Mouse (Mus musculus): ENCODE data around the gene Ces1f. TPM values are rescaled to one million over a fixed set of nuclear protein-coding genes. Genes with fewer than 3 reads are reported as not detected.

Gene Ces1f
- 9.9 TPM for polyA plus RNA-seq (2014; fragmentation: Illumina TruSeq; extraction: RNeasy Lipid Tissue Mini Kit (QIAGEN cat#74804))

GRCm38 (mm10) chr8:93279556-93279955, at the start of gene Ces1f:
TSS of gene Ces1f (minus strand) at chr8:93279747.

DNA sequence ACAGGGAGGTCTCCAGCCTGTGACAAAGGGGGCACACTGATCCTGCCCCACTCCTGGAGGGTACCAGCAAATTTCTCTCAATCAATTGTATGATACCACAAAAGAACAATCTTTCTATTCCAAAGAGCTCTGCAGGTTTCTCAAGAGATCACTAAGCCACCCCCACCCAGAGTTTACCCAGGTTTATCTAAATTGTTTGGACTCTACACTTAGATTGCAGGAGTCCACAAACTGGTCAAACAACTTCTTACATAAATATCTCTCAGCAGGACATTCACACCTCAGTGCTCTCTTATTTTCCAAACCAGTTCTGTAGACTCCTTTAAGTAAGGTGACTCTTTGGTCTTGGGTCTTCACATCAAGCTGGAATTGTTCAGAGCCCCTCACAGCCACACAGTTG, 50.1 kb downstream of the Ces1f start, which contains the start of gene Ces1e:
Ces1e (minus strand) TSS at position 174 of the 400 bp plus-strand sequence.

Other genes starting within 250 kb of the Ces1f start
- not detected for gene Ces1a, start 231.6 kb downstream of the Ces1f start, polyA plus RNA-seq (2014; fragmentation: Illumina TruSeq; extraction: RNeasy Lipid Tissue Mini Kit (QIAGEN cat#74804))
- gene Ces1b, start 199.7 kb downstream of the Ces1f start, polyA plus RNA-seq (2014; fragmentation: Illumina TruSeq; extraction: RNeasy Lipid Tissue Mini Kit (QIAGEN cat#74804)), result 0.31 TPM
- gene Ces1c, start 148.5 kb downstream of the Ces1f start, polyA plus RNA-seq (2014; fragmentation: Illumina TruSeq; extraction: RNeasy Lipid Tissue Mini Kit (QIAGEN cat#74804)), result not detected
- 23.3 TPM for gene Ces1d, start 81.9 kb downstream of the Ces1f start, polyA plus RNA-seq (2014; fragmentation: Illumina TruSeq; extraction: RNeasy Lipid Tissue Mini Kit (QIAGEN cat#74804))
- gene Ces1e, start 50.1 kb downstream of the Ces1f start, polyA plus RNA-seq (2014; fragmentation: Illumina TruSeq; extraction: RNeasy Lipid Tissue Mini Kit (QIAGEN cat#74804)), result 0.80 TPM
- not detected for gene Ces1g, start 57.6 kb upstream of the Ces1f start, polyA plus RNA-seq (2014; fragmentation: Illumina TruSeq; extraction: RNeasy Lipid Tissue Mini Kit (QIAGEN cat#74804))
- not detected for gene Ces1h, start 100.0 kb upstream of the Ces1f start, polyA plus RNA-seq (2014; fragmentation: Illumina TruSeq; extraction: RNeasy Lipid Tissue Mini Kit (QIAGEN cat#74804))

Data from ovary, adult 10 weeks (tissue).